14 mouse cellular contexts compared by ENCODE assay signal in genomic region chr1:136935316-136935959, GRCm38 (mm10). TPM values are rescaled to one million over a fixed set of nuclear protein-coding genes. Genes with fewer than 3 reads are reported as not detected.
"Had no signal": no experiment of that assay in that cellular context is flagged by ENCODE, and none has a peak within 500 bp of the region (broad histone marks: within the 10 kb centered on the region; RNA-seq: fewer than 3 reads in every experiment).

No protein-coding gene starts in this region.

- H3K9me3 ChIP-seq: neural tube, embryonic 15.5 days; stomach, embryonic 15.5 days had no signal

- DNase-seq: retina, postnatal 1 day; right cerebral cortex, postnatal 25 days; right cerebral cortex, postnatal 4 days; spleen, adult 18-20 months; thymus, adult 18-20 months; thymus, adult 2 months; thymus, postnatal 14 days; thymus, postnatal 25 days; thymus, postnatal 36 days; thymus, postnatal 4 days had no signal

- H3K27ac ChIP-seq: neural tube, embryonic 15.5 days; stomach, embryonic 15.5 days; stomach, postnatal 0 days had no signal

- H3K36me3 ChIP-seq: neural tube, embryonic 15.5 days; stomach, embryonic 15.5 days had no signal

- H3K4me1 ChIP-seq: neural tube, embryonic 15.5 days; stomach, embryonic 15.5 days had no signal

- H3K4me2 ChIP-seq: neural tube, embryonic 15.5 days; stomach, embryonic 15.5 days had no signal

- H3K4me3 ChIP-seq: neural tube, embryonic 15.5 days; stomach, embryonic 15.5 days had no signal

- H3K27me3 ChIP-seq: stomach, embryonic 15.5 days had no signal

- H3K9ac ChIP-seq: neural tube, embryonic 15.5 days; stomach, embryonic 15.5 days had no signal

RNA-seq across cellular contexts. Expression of gene Nr5a2, which starts 24.8 kb away (rescaled TPM):
- total RNA-seq: neutrophil, adult 5-6 weeks had no signal
